Mouse (Mus musculus) neural tube, embryonic 12.5 days (tissue): ENCODE data around the gene Cstf2. TPM values are rescaled to one million over a fixed set of nuclear protein-coding genes. Genes with fewer than 3 reads are reported as not detected.

Experiments
- ATAC-seq: fragments of 200-750 bp; cut with Nextera tagmentation; 2 replicates; pipeline ENCODE4 v1.8.0; 2017; ENCODE audit warnings: low read depth, mild to moderate bottlenecking, moderate TSS enrichment, moderate library complexity; ENCODE audit not compliant: low FRiP score
- H3K27ac ChIP-seq: fragments of 300-500 bp; sonication (generic); 2 replicates; pipeline ENCODE4 v1.5.1; 2016
- H3K27me3 ChIP-seq: fragments of 300-500 bp; sonication (generic); replicated peaks from 2 replicates; pipeline ENCODE4 v1.6.1; 2016; ENCODE audit warnings: mild to moderate bottlenecking
- H3K36me3 ChIP-seq: fragments of 300-500 bp; sonication (generic); 2 replicates; pipeline ENCODE4 v1.6.1; 2016; ENCODE audit warnings: mild to moderate bottlenecking
- H3K4me1 ChIP-seq: fragments of 300-500 bp; sonication (generic); 2 replicates; pipeline ENCODE4 v1.6.1; 2016
- H3K4me2 ChIP-seq: fragments of 300-500 bp; sonication (generic); replicated peaks from 2 replicates; pipeline ENCODE4 v1.6.1; 2016; ENCODE audit warnings: mild to moderate bottlenecking
- H3K4me3 ChIP-seq: fragments of 300-500 bp; sonication (generic); 2 replicates; pipeline ENCODE4 v1.5.1; 2016
- H3K9ac ChIP-seq: fragments of 300-500 bp; sonication (generic); 2 replicates; pipeline ENCODE4 v1.6.1; 2016; ENCODE audit warnings: mild to moderate bottlenecking
- H3K9me3 ChIP-seq: fragments of 300-500 bp; sonication (generic); 2 replicates; pipeline ENCODE4 v1.6.1; 2016; ENCODE audit warnings: mild to moderate bottlenecking
- WGBS: fragments of 180-500 bp; shearing (Covaris S2); methylation state at CpG from one replicate; pipeline ENCODE4 v1.1.7; 2016; 5-methylcytosine and 5-hydroxymethylcytosine counted together
- microRNA-seq: library from miRNA; unstranded; fragments of <30 nt; microRNA quantifications from one replicate; pipeline ENCODE4, GENCODE M21; 2017
- polyA plus RNA-seq: library from polyadenylated mRNA; unstranded; fragments of >200 nt; fragmentation: Nextera tagmentation; extraction: Ambion mirVana; gene quantifications from 2 replicates; pipeline ENCODE4 v1.2.1, GENCODE M21; 2016

The Cstf2 gene
- polyA plus RNA-seq, 1 experiment from 2014 or later: 66.8 TPM

DNA sequence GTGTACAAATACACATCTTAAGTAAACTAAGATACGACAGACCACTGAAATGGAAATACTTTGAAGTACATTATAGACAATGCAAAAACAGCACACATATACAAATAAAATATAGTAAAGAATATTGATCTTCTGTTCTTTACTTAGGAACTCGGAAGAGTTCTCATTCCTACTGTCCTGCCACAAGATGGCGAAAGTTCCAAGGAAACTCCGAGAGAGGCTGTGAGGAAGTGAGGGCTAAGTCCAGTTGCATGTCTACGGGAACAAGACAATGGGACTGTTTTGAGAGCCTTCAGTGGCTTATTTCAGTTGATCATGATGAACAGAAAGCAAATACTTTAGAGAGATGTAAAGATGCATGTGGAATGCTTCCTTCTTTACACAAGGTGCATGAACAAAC, 73.3 kb downstream of the Cstf2 start:
- no peaks in the 10 kb centered on the region for H3K9me3 ChIP-seq
- H3K4me3 ChIP-seq: no peak overlapping the region
- H3K9ac ChIP-seq: no peak overlapping the region
- WGBS: 30% methylated on average over 5 of the region's 5 CpGs
- no peaks in the 10 kb centered on the region for H3K27me3 ChIP-seq
- no peak overlapping the region for H3K27ac ChIP-seq
- no peaks in the 10 kb centered on the region for H3K4me1 ChIP-seq
- ATAC-seq: no peak
- no peaks in the 10 kb centered on the region for H3K36me3 ChIP-seq
- no peak overlapping the region for H3K4me2 ChIP-seq

DNA sequence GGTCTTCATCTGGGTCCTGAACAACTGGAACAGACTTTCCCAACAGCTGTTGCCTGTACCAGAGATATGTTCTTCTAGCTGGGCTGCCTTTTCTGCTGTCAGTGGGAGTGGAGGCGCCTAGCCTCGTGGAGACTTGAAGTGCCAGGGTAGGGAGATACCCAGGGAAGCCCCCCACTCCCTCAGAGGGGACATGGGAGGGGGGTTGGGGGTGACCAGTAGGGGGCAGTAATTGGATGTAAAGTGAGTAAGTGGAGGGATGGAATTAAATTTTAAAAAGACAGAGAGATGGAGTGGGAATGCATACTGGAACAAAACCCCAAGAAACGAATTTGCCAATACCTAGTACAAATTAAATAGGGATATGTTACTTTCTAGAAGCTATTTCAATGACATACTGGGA, 74.8 kb downstream of the Cstf2 start:
- Histone ChIP-seq H3K9ac (no peak overlapping the region), H3K4me1 (no peaks in the 10 kb centered on the region), H3K9me3 (no peaks in the 10 kb centered on the region), H3K36me3 (no peaks in the 10 kb centered on the region), H3K4me3 (no peak overlapping the region), H3K27ac (no peak overlapping the region), H3K4me2 (no peak overlapping the region), H3K27me3 (no peaks in the 10 kb centered on the region)
- ATAC-seq: no peak
- 57% methylated on average over 3 of the region's 3 CpGs for WGBS

Small RNA genes within 50 kb of the gene (microRNA-seq; reads per million reads assigned to microRNA genes)
- not detected for gene Mir3112

Other genes starting within 250 kb of the Cstf2 start
- 2.6 and 2.8 TPM in 2 replicates for gene Tnmd, start 208.2 kb upstream of the Cstf2 start, polyA plus RNA-seq
- 197 and 206 TPM in 2 replicates for gene Tspan6, start 160.8 kb upstream of the Cstf2 start, polyA plus RNA-seq
- gene Srpx2, start 150.8 kb upstream of the Cstf2 start, polyA plus RNA-seq: 1.3 and 1.8 TPM in 2 replicates
- 1.7 and 1.9 TPM in 2 replicates for gene Sytl4, start 77.4 kb upstream of the Cstf2 start, polyA plus RNA-seq
- 0.22 and 0.40 TPM in 2 replicates for gene Xkrx, start 102.9 kb downstream of the Cstf2 start, polyA plus RNA-seq
- not detected in 2 replicates for gene Arl13a, start 128.3 kb downstream of the Cstf2 start, polyA plus RNA-seq
- gene Nox1, start 162.8 kb downstream of the Cstf2 start, polyA plus RNA-seq: 0.11 TPM in 1 of 2 replicates, not detected in the other
- gene Trmt2b, start 217.8 kb downstream of the Cstf2 start, polyA plus RNA-seq: 5.0 and 6.1 TPM in 2 replicates
- gene Tmem35a, start 236.0 kb downstream of the Cstf2 start, polyA plus RNA-seq: 42.7 and 44.2 TPM in 2 replicates
- 15.7 and 19.2 TPM in 2 replicates for gene Cenpi, start 248.9 kb downstream of the Cstf2 start, polyA plus RNA-seq